Mouse (Mus musculus): ENCODE data around the gene Sh3gl2.

Sh3gl2 gene

GRCm38 (mm10) chr4:85205071-85205635, at the start of gene Sh3gl2:
Gene Sh3gl2 (plus strand): TSS chr4:85205126.
- DNase-seq = peak; percentile 84

GRCm38 (mm10) chr4:85161156-85161555, 43.8 kb upstream of the Sh3gl2 start:
- peak; percentile 49 for DNase-seq

GRCm38 (mm10) chr4:85162468-85163312, 42.2 kb upstream of the Sh3gl2 start:
- peak; percentile 81 for DNase-seq

GRCm38 (mm10) chr4:85163313-85163615, 41.7 kb upstream of the Sh3gl2 start:
- no peak for DNase-seq

- no peak for DNase-seq
Measured at GRCm38 (mm10) chr4:85168001-85168400, 36.9 kb upstream of the Sh3gl2 start.

GRCm38 (mm10) chr4:85175466-85175865, 29.5 kb upstream of the Sh3gl2 start:
- no peak for DNase-seq

GRCm38 (mm10) chr4:85178394-85179051, 26.4 kb upstream of the Sh3gl2 start:
- no peak for DNase-seq

- DNase-seq = peak; percentile 50
Measured at GRCm38 (mm10) chr4:85186011-85186410, 18.9 kb upstream of the Sh3gl2 start.

GRCm38 (mm10) chr4:85196201-85196600, 8.7 kb upstream of the Sh3gl2 start:
- DNase-seq = no peak

- DNase-seq = no peak
Measured at GRCm38 (mm10) chr4:85198431-85198830, 6.5 kb upstream of the Sh3gl2 start.

- DNase-seq = peak; percentile 66
Measured at GRCm38 (mm10) chr4:85202582-85202981, 2.3 kb upstream of the Sh3gl2 start.

- peak; percentile 74 for DNase-seq
Measured at GRCm38 (mm10) chr4:85205636-85206211, 798 bp downstream of the Sh3gl2 start.

GRCm38 (mm10) chr4:85206675-85207400, 1.9 kb downstream of the Sh3gl2 start:
- no peak for DNase-seq

GRCm38 (mm10) chr4:85207515-85207914, 2.6 kb downstream of the Sh3gl2 start:
- no peak for DNase-seq

- no peak for DNase-seq
Measured at GRCm38 (mm10) chr4:85208531-85208930, 3.6 kb downstream of the Sh3gl2 start.

- no peak for DNase-seq
Measured at GRCm38 (mm10) chr4:85210953-85211352, 6.0 kb downstream of the Sh3gl2 start.

GRCm38 (mm10) chr4:85217003-85217402, 12.1 kb downstream of the Sh3gl2 start:
- DNase-seq = no peak

GRCm38 (mm10) chr4:85222716-85223115, 17.8 kb downstream of the Sh3gl2 start:
- DNase-seq = no peak

- no peak for DNase-seq
Measured at GRCm38 (mm10) chr4:85226731-85227130, 21.8 kb downstream of the Sh3gl2 start.

GRCm38 (mm10) chr4:85227664-85228588, 23.0 kb downstream of the Sh3gl2 start:
- no peak for DNase-seq

GRCm38 (mm10) chr4:85228589-85228948, 23.6 kb downstream of the Sh3gl2 start:
- DNase-seq = no peak
